Mouse (Mus musculus) bone marrow, adult 2 months (tissue): ENCODE measurements around the gene Dynlt1f.
"Not testable (repeated sequence)": the region's sequence is repeated elsewhere in the genome, so short reads cannot be mapped to it uniquely, and the experiment has no call there.

Experiments used
- CTCF ChIP-seq: fragments of 200-500 bp; IDR thresholded peaks from 2 replicates; pipeline ENCODE4 v1.5.1; 2011; ENCODE audit warnings: low read length, control low read depth; ENCODE audit not compliant: control insufficient read depth, insufficient read depth
- POLR2A ChIP-seq: fragments of 200-500 bp; IDR thresholded peaks from 2 replicates; pipeline ENCODE4 v1.6.1; 2011; ENCODE audit warnings: low read depth, mild to moderate bottlenecking, control low read depth, low read length, borderline replicate concordance; ENCODE audit not compliant: control insufficient read depth

DNA sequence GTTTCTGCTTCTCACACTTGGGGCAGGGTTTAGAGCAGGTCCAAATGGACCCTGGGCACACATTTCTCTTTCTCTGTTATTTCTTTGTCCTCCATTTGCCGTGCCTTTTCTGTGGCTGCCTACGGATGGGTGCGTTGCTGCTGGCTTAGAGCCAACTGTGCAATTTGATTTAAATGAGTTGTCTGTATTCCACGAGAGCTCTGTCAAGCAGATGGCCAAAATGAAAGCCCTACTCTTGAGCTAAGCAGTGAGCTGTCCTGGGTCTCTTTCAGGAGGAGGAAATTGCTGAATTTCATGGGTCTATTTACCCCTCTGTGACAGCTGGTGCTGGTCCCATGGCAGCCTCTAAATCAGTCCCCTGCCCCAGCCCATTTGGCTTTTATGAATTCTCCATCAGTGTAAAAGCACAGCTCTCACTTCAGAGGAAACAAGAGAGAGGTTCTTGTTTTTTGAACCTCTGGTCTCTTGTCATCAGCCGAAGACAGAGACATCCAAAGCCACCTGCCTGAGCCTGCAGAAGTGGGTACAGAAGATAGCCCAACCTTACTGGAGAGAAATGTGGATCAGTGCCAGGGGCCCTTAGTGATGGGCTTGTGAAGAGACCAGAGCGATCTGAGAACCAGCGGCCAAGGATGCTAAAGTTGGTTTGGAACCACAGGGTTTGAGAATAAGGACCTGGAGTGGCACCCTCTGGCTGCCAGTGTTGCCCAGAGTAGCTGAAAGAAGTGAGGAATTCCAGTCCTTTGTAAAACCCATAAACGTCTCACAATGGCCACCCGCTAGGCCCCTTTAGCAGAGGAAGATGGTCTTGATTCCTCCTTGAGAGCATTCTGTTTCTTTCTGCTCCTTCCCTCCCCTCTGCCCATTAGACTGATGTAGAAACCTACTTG is 47.9 kb upstream of the Dynlt1f start:
- TF ChIP-seq CTCF, POLR2A: not testable (repeated sequence)
